Mouse (Mus musculus): ENCODE results near the gene Mn1.

DNA sequence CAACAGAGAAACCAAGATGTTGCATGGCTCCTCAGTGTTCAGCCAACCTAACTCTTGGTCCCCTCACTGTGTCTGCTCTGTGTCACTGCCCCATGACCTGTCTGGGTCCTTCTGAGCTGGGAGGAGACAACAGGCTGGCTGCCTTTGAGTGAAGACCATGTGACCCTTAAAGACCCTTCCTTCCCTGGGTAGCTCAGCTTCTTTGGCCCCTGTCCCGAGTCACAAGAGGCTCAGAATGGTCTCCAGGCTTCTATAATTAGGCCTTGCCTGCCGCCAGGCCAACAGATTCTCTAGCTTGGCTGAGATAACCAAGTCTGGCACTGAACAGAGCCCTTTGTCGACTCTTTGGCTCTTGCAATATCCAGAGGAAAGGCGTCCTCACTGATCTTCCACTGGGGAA lies 73.4 kb downstream of the Mn1 start:
- TF ChIP-seq EP300 (IDR thresholded peaks at IDR 0.05; ENCODE audit: insufficient read depth, low read depth, low read length) (peak; percentile 82), POLR2A (IDR thresholded peaks at IDR 0.05; ENCODE audit: insufficient read depth, low read depth, low read length) (peak; percentile 42; the same call in 1 of the 2 replicates), CTCF (IDR thresholded peaks at IDR 0.05) (no peak)

Measured in heart, adult 2 months (tissue).